ENCODE assay signal across 8 mouse cellular contexts in the genomic region with DNA sequence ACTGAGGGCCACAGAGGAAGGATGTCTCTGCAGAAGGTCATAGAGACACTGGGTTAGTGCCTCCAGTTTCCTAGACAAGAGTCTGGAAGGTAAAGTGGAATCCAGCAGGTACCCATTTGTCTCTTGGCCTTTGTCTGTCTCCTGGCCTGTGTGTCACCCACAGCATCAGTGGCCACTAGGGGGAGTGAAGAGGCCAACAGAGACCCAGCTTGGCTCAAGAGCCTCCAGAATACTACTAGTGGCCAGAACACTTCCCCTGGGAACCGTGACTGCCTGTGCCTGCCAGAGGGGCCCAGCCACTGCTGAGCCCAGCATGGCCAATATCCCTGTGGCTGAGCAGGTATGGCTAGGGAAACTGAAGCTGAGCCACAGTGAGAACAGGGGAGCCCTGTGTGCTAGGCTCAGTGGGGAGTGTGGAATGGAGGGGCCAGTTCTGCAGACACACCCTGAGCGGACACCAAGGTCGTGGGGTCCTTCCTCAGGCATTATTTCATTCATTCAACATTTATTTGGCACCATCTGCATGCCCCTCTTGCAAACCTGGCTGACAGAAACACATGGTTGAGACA. TPM values are rescaled to one million over a fixed set of nuclear protein-coding genes. Genes with fewer than 3 reads are reported as not detected.
A peak's percentile ranks its signal among the peaks of the same experiment; 100 is the strongest.
DNase-seq lines count a peak whose midpoint lies in the region; ATAC-seq and TF ChIP-seq lines count a peak whose summit lies in the region.

No protein-coding gene starts in this region.

- H3K4me1 ChIP-seq in MEL (ENCODE audit: control insufficient read depth in 1 of 2, insufficient read depth in 2 of 2, low read length in 2 of 2) = no peaks in the 10 kb centered on the region
- H3K4me1 ChIP-seq in forebrain, embryonic 15.5 days = peaks cover 9% of the 10 kb centered on the region
- H3K4me1 ChIP-seq in lung, embryonic 16.5 days (replicated peaks; ENCODE audit: control insufficient read depth, insufficient read depth, low read length) = no peaks in the 10 kb centered on the region

- H3K9ac ChIP-seq in MEL (ENCODE audit: control insufficient read depth, low read depth, low read length, poor library complexity, severe bottlenecking) = no peak overlapping the region
- H3K9ac ChIP-seq in forebrain, embryonic 15.5 days (replicated peaks) = no peak overlapping the region
- H3K9ac ChIP-seq in lung, embryonic 16.5 days (ENCODE audit: low read length) = no peak overlapping the region

- peak; percentile 67 for TF ChIP-seq RAD21 in MEL (IDR thresholded peaks at IDR 0.05; ENCODE audit: low read depth, low read length)

- no peak overlapping the region for H3K4me3 ChIP-seq in MEL (ENCODE audit: control insufficient read depth in 1 of 2, insufficient read depth in 1 of 2, low read depth in 2 of 2, low read length in 2 of 2)
- H3K4me3 ChIP-seq in forebrain, embryonic 15.5 days = no peak overlapping the region
- H3K4me3 ChIP-seq in layer of hippocampus, adult 2 months = no peak overlapping the region
- no peak overlapping the region for H3K4me3 ChIP-seq in lung, embryonic 16.5 days (ENCODE audit: low read length)

- no peaks in the 10 kb centered on the region for H3K9me3 ChIP-seq in MEL (replicated peaks; ENCODE audit: insufficient read depth, low read length)
- no peaks in the 10 kb centered on the region for H3K9me3 ChIP-seq in forebrain, embryonic 15.5 days
- H3K9me3 ChIP-seq in lung, embryonic 16.5 days (ENCODE audit: control insufficient read depth, low read length) = no peaks in the 10 kb centered on the region

- TF ChIP-seq CTCF in MEL (IDR thresholded peaks at IDR 0.05 in 2 of 3, conservative IDR thresholded peaks at IDR 0.05 in 1 of 3; ENCODE audit: control insufficient read depth in 1 of 3, insufficient read depth in 1 of 3, low read depth in 2 of 3, low read length in 3 of 3, poor library complexity in 1 of 3, severe bottlenecking in 1 of 3) = peak; percentile 89 to 92 (median 91)
- TF ChIP-seq CTCF in layer of hippocampus, adult 2 months (conservative IDR thresholded peaks at IDR 0.05) = peak; percentile 97

- no peaks in the 10 kb centered on the region for H3K79me2 ChIP-seq in MEL (ENCODE audit: control insufficient read depth, insufficient read depth, low read length, poor library complexity)

- H3K4me2 ChIP-seq in forebrain, embryonic 15.5 days (replicated peaks) = no peak overlapping the region
- H3K4me2 ChIP-seq in lung, embryonic 16.5 days (ENCODE audit: low read depth, low read length) = no peak overlapping the region

- peak; percentile 84 for DNase-seq in MEL (ENCODE audit: low read depth, low spot score)
- DNase-seq in cerebellum, adult 11-12 months = peak; percentile 82
- DNase-seq in layer of hippocampus, adult 2 months (ENCODE audit: low spot score in 2 of 2) = peak; percentile 77 to 82
- DNase-seq in ovary, postnatal 14 days (ENCODE audit: low spot score) = peak; percentile 82
- peak; percentile 48 to 86 for DNase-seq in thymus, postnatal 10 days (ENCODE audit: low spot score in 2 of 2)

- peak; percentile 73 for ATAC-seq in forebrain, embryonic 15.5 days (replicated peaks)
- ATAC-seq in hematopoietic stem cell, adult 5-6 weeks (replicated peaks in 1 of 2; ENCODE audit: insufficient read depth in 1 of 2, low FRiP score in 2 of 2, low TSS enrichment in 1 of 2, low read depth in 1 of 2, poor library complexity in 2 of 2, severe bottlenecking in 2 of 2) = peak; percentile 89 to 93
- peak; percentile 92 for ATAC-seq in lung, embryonic 16.5 days (ENCODE audit: low read depth)

- H3K36me3 ChIP-seq in MEL (ENCODE audit: control insufficient read depth in 1 of 2, insufficient read depth in 2 of 2, low read length in 2 of 2) = no peaks in the 10 kb centered on the region
- no peaks in the 10 kb centered on the region for H3K36me3 ChIP-seq in forebrain, embryonic 15.5 days
- H3K36me3 ChIP-seq in lung, embryonic 16.5 days (ENCODE audit: control insufficient read depth, insufficient read depth, low read length) = no peaks in the 10 kb centered on the region

- 59% methylated on average over 3 of the region's 3 CpGs for WGBS in forebrain, embryonic 15.5 days
- WGBS in lung, embryonic 16.5 days = 51% methylated on average over 3 of the region's 3 CpGs

- TF ChIP-seq EP300 in MEL (IDR thresholded peaks at IDR 0.05; ENCODE audit: low read depth in 1 of 2, low read length in 2 of 2) = no peak

- TF ChIP-seq POLR2A in MEL (IDR thresholded peaks at IDR 0.05; ENCODE audit: control insufficient read depth in 1 of 2, insufficient read depth in 1 of 2, low read depth in 1 of 2, low read length in 2 of 2, poor library complexity in 1 of 2) = no peak

- peaks cover 4 to 10% of the 10 kb centered on the region in 2 experiments for H3K27me3 ChIP-seq in MEL (ENCODE audit: control insufficient read depth in 1 of 2, insufficient read depth in 2 of 2, low read length in 2 of 2)
- H3K27me3 ChIP-seq in forebrain, embryonic 15.5 days = no peaks in the 10 kb centered on the region
- H3K27me3 ChIP-seq in lung, embryonic 16.5 days (ENCODE audit: control insufficient read depth, insufficient read depth, low read depth, low read length) = no peaks in the 10 kb centered on the region

- no peak overlapping the region for H3K27ac ChIP-seq in MEL (ENCODE audit: control insufficient read depth, low read depth, low read length)
- no peak overlapping the region for H3K27ac ChIP-seq in forebrain, embryonic 15.5 days (replicated peaks)
- no peak overlapping the region for H3K27ac ChIP-seq in layer of hippocampus, adult 2 months
- no peak overlapping the region for H3K27ac ChIP-seq in lung, embryonic 16.5 days (ENCODE audit: low read length)

TF ChIP-seq in MEL, 35 proteins besides CTCF, POLR2A, EP300 and RAD21:
- TF ChIP-seq E2F4 (IDR thresholded peaks at IDR 0.05; ENCODE audit: borderline replicate concordance, low read depth, low read length) (no peak), SMC3 (IDR thresholded peaks at IDR 0.05; ENCODE audit: low read depth, low read length) (peak; percentile 89), ETS1 (IDR thresholded peaks at IDR 0.05; ENCODE audit: low read depth, low read length) (no peak), ZC3H11A (IDR thresholded peaks at IDR 0.05; ENCODE audit: low read depth, low read length) (peak; percentile 61)
TF ChIP-seq in MEL: peak in this region for 2.

RNA-seq across cellular contexts. Expression of a gene that starts 20.2 kb away (rescaled TPM):
- total RNA-seq in MEL (2012; rRNA removed) = 0.12 TPM in 1 of 2 replicates, not detected in the other
- polyA plus RNA-seq in MEL (2012; ENCODE audit: insufficient read depth in 1 of 2, insufficient read length in 2 of 2, low read depth in 1 of 2, low replicate concordance in 2 of 2, missing spikeins in 1 of 2) = 1 to 10 TPM in 1 of 2 experiments, not detected in 1; 2.8 TPM
- 35.8 and 36.5 TPM in 2 replicates for polyA plus RNA-seq in forebrain, embryonic 15.5 days (2015; fragmentation: Nextera tagmentation; extraction: Ambion mirVana)
- total RNA-seq in hematopoietic stem cell, adult 5-6 weeks (2017) = not detected in 2 replicates
- total RNA-seq in layer of hippocampus, adult 2 months (2021) = 1 to 10 TPM; 7.1 to 9.7 TPM
- 11.0 and 12.1 TPM in 2 replicates for polyA plus RNA-seq in lung, embryonic 16.5 days (2015; fragmentation: Nextera tagmentation; extraction: Ambion mirVana)

RNA-seq across cellular contexts. Expression of a gene that starts 26.7 kb away (rescaled TPM):
- 34.8 and 35.3 TPM in 2 replicates for total RNA-seq in MEL (2012; rRNA removed)
- 10 to 100 TPM; 34.0 to 55.2 TPM for polyA plus RNA-seq in MEL (2012; ENCODE audit: insufficient read depth in 1 of 2, insufficient read length in 2 of 2, low read depth in 1 of 2, low replicate concordance in 2 of 2, missing spikeins in 1 of 2)
- polyA plus RNA-seq in forebrain, embryonic 15.5 days (2015; fragmentation: Nextera tagmentation; extraction: Ambion mirVana) = 49.9 and 52.8 TPM in 2 replicates
- 43.0 and 47.5 TPM in 2 replicates for total RNA-seq in hematopoietic stem cell, adult 5-6 weeks (2017)
- total RNA-seq in layer of hippocampus, adult 2 months (2021) = 10 to 100 TPM; 41.4 to 49.6 TPM
- polyA plus RNA-seq in lung, embryonic 16.5 days (2015; fragmentation: Nextera tagmentation; extraction: Ambion mirVana) = 66.4 and 68.7 TPM in 2 replicates

RNA-seq across cellular contexts. Expression of a gene that starts 26.8 kb away (rescaled TPM):
- total RNA-seq in MEL (2012; rRNA removed) = 16.9 and 17.7 TPM in 2 replicates
- 10 to 100 TPM in 1 of 2 experiments, not detected in 1; 11.4 TPM for polyA plus RNA-seq in MEL (2012; ENCODE audit: insufficient read depth in 1 of 2, insufficient read length in 2 of 2, low read depth in 1 of 2, low replicate concordance in 2 of 2, missing spikeins in 1 of 2)
- polyA plus RNA-seq in forebrain, embryonic 15.5 days (2015; fragmentation: Nextera tagmentation; extraction: Ambion mirVana) = 9.7 and 12.7 TPM in 2 replicates
- total RNA-seq in hematopoietic stem cell, adult 5-6 weeks (2017) = 9.1 and 26.2 TPM in 2 replicates
- 1 to 10 TPM; 7.0 to 7.4 TPM for total RNA-seq in layer of hippocampus, adult 2 months (2021)
- 12.2 and 13.6 TPM in 2 replicates for polyA plus RNA-seq in lung, embryonic 16.5 days (2015; fragmentation: Nextera tagmentation; extraction: Ambion mirVana)

RNA-seq across cellular contexts. Expression of a gene that starts 33.7 kb away (rescaled TPM):
- total RNA-seq in MEL (2012; rRNA removed) = 21.2 and 27.2 TPM in 2 replicates
- polyA plus RNA-seq in MEL (2012; ENCODE audit: insufficient read depth in 1 of 2, insufficient read length in 2 of 2, low read depth in 1 of 2, low replicate concordance in 2 of 2, missing spikeins in 1 of 2) = 10 to 100 TPM in 1 of 2 experiments, not detected in 1; 56.6 TPM
- 350 and 358 TPM in 2 replicates for polyA plus RNA-seq in forebrain, embryonic 15.5 days (2015; fragmentation: Nextera tagmentation; extraction: Ambion mirVana)
- total RNA-seq in hematopoietic stem cell, adult 5-6 weeks (2017) = 93.6 and 143 TPM in 2 replicates
- 100 to 1,000 TPM in 1 of 2 experiments, 10 to 100 TPM in 1; 88.3 to 103 TPM for total RNA-seq in layer of hippocampus, adult 2 months (2021)
- 73.4 and 83.4 TPM in 2 replicates for polyA plus RNA-seq in lung, embryonic 16.5 days (2015; fragmentation: Nextera tagmentation; extraction: Ambion mirVana)

RNA-seq across cellular contexts. Expression of a gene that starts 49.4 kb away (rescaled TPM):
- total RNA-seq in MEL (2012; rRNA removed) = 341 and 377 TPM in 2 replicates
- polyA plus RNA-seq in MEL (2012; ENCODE audit: insufficient read depth in 1 of 2, insufficient read length in 2 of 2, low read depth in 1 of 2, low replicate concordance in 2 of 2, missing spikeins in 1 of 2) = 100 to 1,000 TPM in 1 of 2 experiments, not detected in 1; 458 TPM
- polyA plus RNA-seq in forebrain, embryonic 15.5 days (2015; fragmentation: Nextera tagmentation; extraction: Ambion mirVana) = 248 and 260 TPM in 2 replicates
- 79.6 and 101 TPM in 2 replicates for total RNA-seq in hematopoietic stem cell, adult 5-6 weeks (2017)
- 100 to 1,000 TPM; 201 to 210 TPM for total RNA-seq in layer of hippocampus, adult 2 months (2021)
- 313 and 320 TPM in 2 replicates for polyA plus RNA-seq in lung, embryonic 16.5 days (2015; fragmentation: Nextera tagmentation; extraction: Ambion mirVana)
